Mouse (Mus musculus): ENCODE measurements at regions not wholly inside any gene's neighbourhood (a gene's known extent, or its start where the extent isn't known, plus 50 kb on each side); places are given as distances from the start of the nearest gene placed in this dataset.

DNA sequence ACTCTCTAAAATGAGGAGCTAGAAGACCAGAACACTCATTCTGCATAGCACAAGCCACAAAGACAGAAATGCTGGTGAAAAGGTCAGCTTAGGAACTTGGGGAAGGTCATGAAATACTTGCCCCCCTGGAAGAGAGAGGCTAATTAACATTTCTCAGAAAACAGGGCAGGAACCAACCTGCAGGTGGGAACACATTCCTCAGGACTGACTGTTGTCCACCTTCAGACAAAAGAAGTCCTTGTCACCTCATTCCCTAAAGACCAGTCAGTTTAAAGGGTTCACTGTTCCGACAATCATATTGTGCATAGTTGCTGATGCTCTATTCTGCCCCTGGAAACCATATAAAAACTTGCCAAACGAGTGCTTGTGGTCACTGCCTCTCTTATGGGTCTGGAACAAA lies 333.6 kb upstream of the Ercc4 start:
- TF ChIP-seq CTCF (IDR thresholded peaks at IDR 0.05; ENCODE audit: low read depth) (no peak), EP300 (optimal IDR thresholded peaks at IDR 0.05) (no peak)
